Comparison of ENCODE assay signal across 22 mouse cellular contexts in genomic region chr7:16202756-16203504, GRCm38 (mm10). TPM values are rescaled to one million over a fixed set of nuclear protein-coding genes. Genes with fewer than 3 reads are reported as not detected.
DNase-seq lines count a peak whose midpoint lies in the region; ATAC-seq and TF ChIP-seq lines count a peak whose summit lies in the region.
"Had no signal": no experiment of that assay in that cellular context is flagged by ENCODE, and none has a peak within 500 bp of the region (broad histone marks: within the 10 kb centered on the region; RNA-seq: fewer than 3 reads in every experiment).

No protein-coding gene starts in this region.

- no peak overlapping the region for H3K9ac ChIP-seq in intestine, postnatal 0 days (ENCODE audit: low read depth, low read length)
- H3K9ac ChIP-seq in hindbrain, embryonic 14.5 days: no peak overlapping the region
- H3K9ac ChIP-seq: embryonic facial prominence, embryonic 15.5 days; limb, embryonic 12.5 days; liver, embryonic 12.5 days had no signal

- TF ChIP-seq CTCF in intestine, postnatal 0 days (IDR thresholded peaks at IDR 0.05; ENCODE audit: low read depth): peak; percentile 37

- peak; percentile 85 for ATAC-seq in intestine, postnatal 0 days
- ATAC-seq in hindbrain, embryonic 14.5 days (ENCODE audit: low FRiP score): no peak
- ATAC-seq: forebrain, embryonic 16.5 days; liver, embryonic 12.5 days had no signal

- H3K9me3 ChIP-seq in heart, embryonic 10.5 days: no peaks in the 10 kb centered on the region
- no peaks in the 10 kb centered on the region for H3K9me3 ChIP-seq in intestine, postnatal 0 days (ENCODE audit: control insufficient read depth)
- H3K9me3 ChIP-seq in hindbrain, embryonic 14.5 days (ENCODE audit: control insufficient read depth, low read length): no peaks in the 10 kb centered on the region
- H3K9me3 ChIP-seq: embryonic facial prominence, embryonic 15.5 days; limb, embryonic 12.5 days; liver, embryonic 12.5 days had no signal

- peak; percentile 90 for DNase-seq in heart, adult 11 months
- DNase-seq in heart, embryonic 10.5 days (ENCODE audit: low spot score): no peak
- DNase-seq in kidney, adult 9 months: peak; percentile 94
- peak; percentile 77 for DNase-seq in kidney, postnatal 14 days
- DNase-seq in layer of hippocampus, adult 18-20 months (ENCODE audit: low spot score in 2 of 2): no peak
- DNase-seq in frontal cortex, postnatal 36 days (ENCODE audit: low spot score in 2 of 2): no peak
- DNase-seq in hindbrain, embryonic 14.5 days (ENCODE audit: low spot score): no peak
- DNase-seq: adrenal gland, adult 8-10 months; cerebellum, adult 9-10 months; heart, postnatal 4 days; layer of hippocampus, postnatal 36 days; lung, adult 2 months; lung, postnatal 14 days had no signal

- H3K36me3 ChIP-seq in heart, embryonic 10.5 days: peaks cover 89% of the 10 kb centered on the region
- peaks cover 59% of the 10 kb centered on the region for H3K36me3 ChIP-seq in intestine, postnatal 0 days (ENCODE audit: control insufficient read depth, insufficient read depth)
- peaks cover 91% of the 10 kb centered on the region for H3K36me3 ChIP-seq in hindbrain, embryonic 14.5 days (replicated peaks; ENCODE audit: control insufficient read depth, insufficient read depth)

- no peaks in the 10 kb centered on the region for H3K4me1 ChIP-seq in heart, embryonic 10.5 days
- no peaks in the 10 kb centered on the region for H3K4me1 ChIP-seq in intestine, postnatal 0 days (replicated peaks; ENCODE audit: control insufficient read depth, insufficient read depth, low read length)
- no peaks in the 10 kb centered on the region for H3K4me1 ChIP-seq in hindbrain, embryonic 14.5 days (replicated peaks; ENCODE audit: control insufficient read depth, insufficient read depth, low read length)
- H3K4me1 ChIP-seq: embryonic facial prominence, embryonic 15.5 days; limb, embryonic 12.5 days; liver, embryonic 12.5 days had no signal

- WGBS in heart, embryonic 10.5 days: 81% methylated on average over 15 of the region's 15 CpGs
- WGBS in intestine, postnatal 0 days: 52% methylated on average over 15 of the region's 15 CpGs
- 87% methylated on average over 15 of the region's 15 CpGs for WGBS in hindbrain, embryonic 14.5 days

- no peak overlapping the region for H3K27ac ChIP-seq in heart, embryonic 10.5 days
- H3K27ac ChIP-seq in intestine, postnatal 0 days (ENCODE audit: low read depth, low read length): peak overlapping the region; percentile 69
- no peak overlapping the region for H3K27ac ChIP-seq in hindbrain, embryonic 14.5 days
- H3K27ac ChIP-seq: embryonic facial prominence, embryonic 15.5 days; limb, embryonic 12.5 days; liver, embryonic 12.5 days had no signal

- no peak overlapping the region for H3K4me2 ChIP-seq in intestine, postnatal 0 days (replicated peaks; ENCODE audit: low read depth)
- no peak overlapping the region for H3K4me2 ChIP-seq in hindbrain, embryonic 14.5 days (replicated peaks)
- H3K4me2 ChIP-seq: embryonic facial prominence, embryonic 15.5 days; limb, embryonic 12.5 days; liver, embryonic 12.5 days; midbrain, embryonic 11.5 days had no signal

- H3K27me3 ChIP-seq in heart, embryonic 10.5 days (ENCODE audit: insufficient read depth, poor library complexity, severe bottlenecking): no peaks in the 10 kb centered on the region
- H3K27me3 ChIP-seq in intestine, postnatal 0 days (replicated peaks; ENCODE audit: control insufficient read depth, insufficient read depth, low read length): no peaks in the 10 kb centered on the region
- no peaks in the 10 kb centered on the region for H3K27me3 ChIP-seq in hindbrain, embryonic 14.5 days (ENCODE audit: control insufficient read depth, insufficient read depth, low read length)
- H3K27me3 ChIP-seq: embryonic facial prominence, embryonic 15.5 days; limb, embryonic 12.5 days; liver, embryonic 12.5 days had no signal

- H3K4me3 ChIP-seq in heart, embryonic 10.5 days: no peak overlapping the region
- no peak overlapping the region for H3K4me3 ChIP-seq in intestine, postnatal 0 days (ENCODE audit: low read depth, low read length)
- H3K4me3 ChIP-seq in hindbrain, embryonic 14.5 days (replicated peaks; ENCODE audit: low read length): no peak overlapping the region
- H3K4me3 ChIP-seq: embryonic facial prominence, embryonic 15.5 days; limb, embryonic 12.5 days; liver, embryonic 12.5 days had no signal

RNA-seq across cellular contexts. Expression of gene Dhx34, which starts 18.9 kb away (rescaled TPM):
- 12.9 and 14.8 TPM in 2 replicates for polyA plus RNA-seq in heart, embryonic 10.5 days (2016; fragmentation: Nextera tagmentation; extraction: Ambion mirVana)
- 7.3 and 9.0 TPM in 2 replicates for polyA plus RNA-seq in intestine, postnatal 0 days (2015; fragmentation: Nextera tagmentation; extraction: Ambion mirVana)
- 10 to 100 TPM; 10.7 to 12.5 TPM for total RNA-seq in layer of hippocampus, adult 18-20 months (2021)
- 7.8 and 9.9 TPM in 2 replicates for polyA plus RNA-seq in hindbrain, embryonic 14.5 days (2014; fragmentation: Nextera tagmentation; extraction: Ambion mirVana)

RNA-seq across cellular contexts. Expression of gene Meis3, which starts 28.0 kb away (rescaled TPM):
- polyA plus RNA-seq in heart, embryonic 10.5 days (2016; fragmentation: Nextera tagmentation; extraction: Ambion mirVana): 22.5 and 41.8 TPM in 2 replicates
- 18.0 and 20.7 TPM in 2 replicates for polyA plus RNA-seq in intestine, postnatal 0 days (2015; fragmentation: Nextera tagmentation; extraction: Ambion mirVana)
- total RNA-seq in layer of hippocampus, adult 18-20 months (2021): 10 to 100 TPM; 33.7 to 38.2 TPM
- 98.4 and 121 TPM in 2 replicates for polyA plus RNA-seq in hindbrain, embryonic 14.5 days (2014; fragmentation: Nextera tagmentation; extraction: Ambion mirVana)
- total RNA-seq: common myeloid progenitor, adult 5-6 weeks; megakaryocyte progenitor cell, adult 5-6 weeks had no signal

RNA-seq across cellular contexts. Expression of gene C5ar2, which starts 41.0 kb away (rescaled TPM):
- 0.54 and 0.57 TPM in 2 replicates for polyA plus RNA-seq in heart, embryonic 10.5 days (2016; fragmentation: Nextera tagmentation; extraction: Ambion mirVana)
- 0.16 and 0.26 TPM in 2 replicates for polyA plus RNA-seq in intestine, postnatal 0 days (2015; fragmentation: Nextera tagmentation; extraction: Ambion mirVana)
- total RNA-seq in layer of hippocampus, adult 18-20 months (2021): under 1 TPM; 0.56 to 0.67 TPM
- polyA plus RNA-seq in hindbrain, embryonic 14.5 days (2014; fragmentation: Nextera tagmentation; extraction: Ambion mirVana): 0.13 TPM in 1 of 2 replicates, not detected in the other
- polyA plus RNA-seq: forebrain, embryonic 16.5 days; limb, embryonic 12.5 days had no signal

RNA-seq across cellular contexts. Expression of gene C5ar1, which starts 56.4 kb away (rescaled TPM):
- 0.31 and 1.0 TPM in 2 replicates for polyA plus RNA-seq in heart, embryonic 10.5 days (2016; fragmentation: Nextera tagmentation; extraction: Ambion mirVana)
- 2.1 TPM in 2 replicates for polyA plus RNA-seq in intestine, postnatal 0 days (2015; fragmentation: Nextera tagmentation; extraction: Ambion mirVana)
- 1 to 10 TPM; 1.2 to 1.6 TPM for total RNA-seq in layer of hippocampus, adult 18-20 months (2021)
- 2.1 and 2.8 TPM in 2 replicates for polyA plus RNA-seq in hindbrain, embryonic 14.5 days (2014; fragmentation: Nextera tagmentation; extraction: Ambion mirVana)
- total RNA-seq: ES-E14 had no signal

Comparison
In these comparisons a context has a peak if more than half of its experiments do, and no peak if none do; other contexts are left out.
1. DNase-seq: peak in heart, adult 11 months (single experiment), kidney, adult 9 months (single experiment) and kidney, postnatal 14 days (single experiment); none in heart, embryonic 10.5 days (single experiment), layer of hippocampus, adult 18-20 months (0 of 2), frontal cortex, postnatal 36 days (0 of 2) and hindbrain, embryonic 14.5 days (single experiment).